Mouse (Mus musculus) bone marrow macrophage, adult 2 months (primary cell): ENCODE data around the gene Chid1. TPM values are rescaled to one million over a fixed set of nuclear protein-coding genes. Genes with fewer than 3 reads are reported as not detected.
A peak's percentile ranks its signal among the peaks of the same experiment; 100 is the strongest.
"Not testable (repeated sequence)": the region's sequence is repeated elsewhere in the genome, so short reads cannot be mapped to it uniquely, and the experiment has no call there.

Experiments used
- H3K27ac ChIP-seq: 2 replicates; pipeline ENCODE4 v1.5.1; 2012; ENCODE audit warnings: low read depth, low read length; ENCODE audit not compliant: insufficient read depth
- H3K4me1 ChIP-seq: 2 replicates; pipeline ENCODE4 v1.6.1; 2012; ENCODE audit warnings: low read length; ENCODE audit not compliant: control insufficient read depth, insufficient read depth
- H3K4me3 ChIP-seq: 2 replicates; pipeline ENCODE4 v1.5.1; 2012; ENCODE audit warnings: mild to moderate bottlenecking, low read length, moderate library complexity; ENCODE audit not compliant: insufficient read depth
- CTCF ChIP-seq: IDR thresholded peaks from 2 replicates; pipeline ENCODE4 v1.5.1; 2012; ENCODE audit warnings: low read depth, mild to moderate bottlenecking, low read length, moderate library complexity
- POLR2A ChIP-seq: IDR thresholded peaks from 2 replicates; pipeline ENCODE4 v1.6.1; 2012; ENCODE audit warnings: mild to moderate bottlenecking, low read depth, low read length, borderline replicate concordance
- polyA plus RNA-seq: library from polyadenylated mRNA; stranded (reverse); fragments of >200 nt; gene quantifications from 2 replicates; pipeline ENCODE4 v1.2.4, GENCODE M21; 2012; ENCODE audit not compliant: missing spikeins, insufficient read depth, insufficient read length

Chid1 gene
- polyA plus RNA-seq, 1 experiment: 16.3 TPM

DNA sequence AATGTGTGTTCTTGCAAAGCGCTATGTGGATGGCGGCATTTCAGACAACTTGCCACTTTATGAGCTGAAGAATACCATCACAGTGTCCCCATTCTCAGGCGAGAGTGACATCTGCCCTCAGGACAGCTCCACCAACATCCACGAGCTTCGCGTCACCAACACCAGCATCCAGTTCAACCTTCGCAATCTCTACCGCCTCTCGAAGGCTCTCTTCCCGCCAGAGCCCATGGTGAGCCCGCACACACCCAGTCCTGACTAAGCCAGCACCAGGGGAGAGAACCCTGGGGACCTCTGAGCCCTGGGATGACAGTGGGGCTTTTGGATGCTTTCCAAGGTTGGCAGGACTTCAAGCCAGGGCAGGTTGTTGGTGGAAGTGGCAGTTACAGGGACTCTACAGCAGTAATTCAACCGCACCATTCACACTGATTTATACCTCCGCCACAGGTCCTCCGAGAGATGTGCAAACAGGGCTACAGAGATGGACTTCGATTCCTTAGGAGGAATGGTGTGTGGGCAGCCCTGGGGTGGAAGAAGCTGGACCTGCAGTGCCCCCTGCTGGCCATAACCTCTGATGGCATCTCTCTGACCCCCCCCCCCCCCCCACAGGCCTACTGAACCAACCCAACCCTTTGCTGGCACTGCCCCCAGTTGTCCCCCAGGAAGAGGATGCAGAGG is 81.5 kb downstream of the Chid1 start:
- Histone ChIP-seq H3K4me1 (peaks cover 50% of the 10 kb centered on the region), H3K4me3 (no peak overlapping the region), H3K27ac (no peak overlapping the region)
- TF ChIP-seq POLR2A (no peak), CTCF (peak; percentile 18; the same call in 1 of the 2 replicates)

DNA sequence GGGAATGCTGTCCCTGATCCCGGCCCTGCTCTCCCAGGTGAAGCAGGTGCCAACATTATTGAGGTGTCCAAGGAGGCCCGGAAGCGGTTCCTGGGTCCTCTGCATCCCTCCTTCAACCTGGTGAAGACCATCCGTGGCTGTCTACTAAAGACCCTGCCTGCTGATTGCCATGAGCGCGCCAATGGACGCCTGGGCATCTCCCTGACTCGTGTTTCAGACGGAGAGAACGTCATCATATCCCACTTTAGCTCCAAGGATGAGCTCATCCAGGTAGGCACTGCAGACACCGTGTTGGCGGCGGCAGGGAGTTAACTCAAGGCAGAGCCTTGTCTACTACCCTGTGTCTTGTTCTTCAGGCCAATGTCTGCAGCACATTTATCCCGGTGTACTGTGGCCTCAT is 82.4 kb downstream of the Chid1 start:
- TF ChIP-seq POLR2A (no peak), CTCF (no peak)
- peaks cover 45% of the 10 kb centered on the region for H3K4me1 ChIP-seq
- H3K27ac ChIP-seq: no peak overlapping the region
- peak overlapping the region; percentile 85; the same call in 1 of the 2 replicates for H3K4me3 ChIP-seq

DNA sequence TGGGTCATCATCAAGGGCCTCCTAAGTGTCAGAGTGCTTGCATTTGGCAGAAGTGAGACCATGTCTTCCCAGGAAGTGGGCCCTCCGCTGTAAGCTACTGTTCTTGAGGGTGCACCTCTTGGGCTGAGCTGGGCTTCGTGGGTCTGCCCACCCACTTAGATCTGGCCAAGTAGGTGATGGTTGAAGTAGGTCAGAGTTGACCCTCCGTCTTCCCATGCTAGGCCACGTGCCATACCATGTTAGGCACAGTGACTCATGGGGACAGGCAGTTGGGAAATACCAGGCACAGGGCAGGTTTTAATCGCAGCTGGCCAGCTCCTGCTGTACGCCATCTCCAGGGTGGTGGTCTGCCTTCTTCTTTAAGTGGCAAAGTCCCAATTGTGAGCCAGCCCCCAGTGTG is 82.9 kb downstream of the Chid1 start:
- Histone ChIP-seq H3K4me1 (peaks cover 45% of the 10 kb centered on the region), H3K4me3 (peak overlapping the region; percentile 85), H3K27ac (peak overlapping the region; percentile 90)
- TF ChIP-seq POLR2A (no peak), CTCF (no peak)

DNA sequence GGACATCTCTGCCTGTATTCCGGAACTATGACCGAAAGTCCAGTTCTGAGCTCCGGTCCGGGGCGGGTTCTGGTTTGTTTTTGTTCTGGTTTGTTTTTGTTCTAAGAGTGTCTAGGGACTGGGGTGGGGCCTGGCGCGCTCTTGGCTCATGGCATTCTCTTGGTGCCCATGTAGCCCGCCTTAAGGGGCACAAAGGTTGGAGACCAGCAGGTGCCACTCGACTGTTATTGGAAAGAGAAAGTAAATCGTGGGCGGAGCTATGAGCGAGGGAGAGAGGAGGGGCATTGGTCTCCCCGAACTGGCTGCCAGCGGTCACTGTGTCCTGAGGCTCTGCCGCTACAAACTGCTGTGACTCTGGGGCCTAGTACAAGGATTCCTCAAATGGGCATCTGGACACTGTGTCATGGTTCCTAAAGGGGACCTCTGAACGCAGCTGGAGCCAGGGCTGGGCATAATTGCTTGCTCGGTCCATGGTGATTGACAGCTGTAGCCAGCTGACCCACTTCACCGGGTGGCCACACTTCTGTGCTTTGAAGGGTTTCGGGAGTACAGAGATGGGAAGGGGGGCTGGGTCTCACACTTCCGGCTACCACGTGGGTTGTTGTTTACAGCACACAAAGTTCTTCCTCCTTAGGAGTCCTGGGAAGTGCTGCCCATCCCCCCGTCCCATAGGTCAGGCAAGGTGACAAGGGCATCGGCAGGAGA is 83.9 kb downstream of the Chid1 start:
- TF ChIP-seq POLR2A: no peak; the same call in 1 of the 2 replicates
- H3K4me1 ChIP-seq: peaks cover 40% of the 10 kb centered on the region
- peak overlapping the region; percentile 85 for H3K4me3 ChIP-seq
- peak overlapping the region; percentile 90 for H3K27ac ChIP-seq

DNA sequence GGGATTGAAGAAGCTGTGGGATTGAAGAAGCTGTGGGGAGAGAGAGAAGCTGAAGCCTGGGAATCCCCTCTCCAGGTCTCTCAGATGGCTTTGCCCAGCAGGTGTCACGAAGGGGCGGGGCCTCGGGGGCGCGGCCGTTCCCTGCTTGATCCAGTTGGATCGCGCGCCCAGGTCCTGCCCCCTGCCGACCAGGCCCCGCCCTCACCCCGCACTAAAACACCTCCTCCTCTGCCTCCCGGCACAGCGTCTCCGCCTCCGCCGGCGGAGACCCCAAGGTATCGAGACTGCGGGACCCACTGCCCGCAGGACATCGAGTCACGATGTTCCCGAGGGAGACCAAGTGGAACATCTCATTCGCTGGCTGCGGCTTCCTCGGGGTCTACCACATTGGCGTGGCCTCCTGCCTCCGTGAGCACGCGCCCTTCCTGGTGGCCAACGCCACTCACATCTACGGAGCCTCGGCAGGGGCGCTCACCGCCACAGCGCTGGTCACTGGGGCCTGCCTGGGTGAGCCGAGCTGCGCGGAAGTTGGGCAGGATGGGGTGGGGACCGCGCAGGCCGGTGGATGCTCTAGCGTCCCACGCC is 84.6 kb downstream of the Chid1 start, which contains the start of gene Pnpla2:
Gene Pnpla2 (plus strand): TSS at position 232 of the 585 bp plus-strand sequence.
- TF ChIP-seq CTCF: no peak
- TF ChIP-seq POLR2A: no peak
- Histone ChIP-seq H3K4me1 (peaks cover 35% of the 10 kb centered on the region), H3K27ac (peak within 1 kb of the TSS; percentile 90), H3K4me3 (peak within 1 kb of the TSS; percentile 85)

DNA sequence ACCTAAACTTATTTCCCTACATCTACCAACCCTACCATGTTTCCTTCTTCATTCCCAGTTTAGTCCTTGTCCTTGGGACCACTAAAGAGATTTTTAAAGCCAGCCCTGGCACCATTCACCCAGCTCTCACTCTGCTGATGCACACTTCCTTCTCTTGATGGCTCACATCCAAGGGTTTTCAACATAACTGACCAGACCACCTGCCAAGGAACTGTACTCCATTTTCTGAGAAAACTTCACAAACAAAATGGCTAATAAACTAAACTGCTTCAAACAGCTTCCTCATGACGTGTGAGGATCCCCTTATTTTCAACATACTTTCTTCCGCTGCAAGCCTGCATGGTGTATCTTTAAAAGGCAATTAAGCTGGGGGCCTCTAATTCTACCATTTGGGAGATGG is 86.0 kb downstream of the Chid1 start:
- Histone ChIP-seq H3K4me1 (peaks cover 35% of the 10 kb centered on the region), H3K27ac (no peak overlapping the region), H3K4me3 (no peak overlapping the region)
- TF ChIP-seq CTCF: no peak
- no peak for TF ChIP-seq POLR2A

DNA sequence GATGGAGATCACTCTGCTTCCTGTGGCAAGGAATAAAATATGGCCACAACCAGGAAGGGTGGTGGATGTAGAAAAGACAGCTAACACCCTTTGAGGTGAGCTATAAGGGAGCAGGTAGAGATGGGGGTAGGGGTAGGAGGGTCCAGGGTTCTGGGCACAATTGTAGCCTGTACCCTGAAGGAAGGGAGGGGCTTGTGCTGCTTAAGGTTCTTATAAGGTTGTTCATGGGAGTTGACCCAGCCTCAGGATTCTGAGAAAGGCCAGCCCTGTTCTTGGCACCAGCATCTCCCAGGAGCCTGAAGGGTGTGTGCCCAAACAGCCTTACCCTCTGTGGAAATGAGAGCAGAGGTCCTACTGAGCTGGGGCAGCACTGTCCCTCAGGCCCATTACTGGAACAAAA is 87.7 kb downstream of the Chid1 start:
- peaks cover 27% of the 10 kb centered on the region for H3K4me1 ChIP-seq
- no peak overlapping the region for H3K27ac ChIP-seq
- no peak for TF ChIP-seq CTCF
- no peak for TF ChIP-seq POLR2A

DNA sequence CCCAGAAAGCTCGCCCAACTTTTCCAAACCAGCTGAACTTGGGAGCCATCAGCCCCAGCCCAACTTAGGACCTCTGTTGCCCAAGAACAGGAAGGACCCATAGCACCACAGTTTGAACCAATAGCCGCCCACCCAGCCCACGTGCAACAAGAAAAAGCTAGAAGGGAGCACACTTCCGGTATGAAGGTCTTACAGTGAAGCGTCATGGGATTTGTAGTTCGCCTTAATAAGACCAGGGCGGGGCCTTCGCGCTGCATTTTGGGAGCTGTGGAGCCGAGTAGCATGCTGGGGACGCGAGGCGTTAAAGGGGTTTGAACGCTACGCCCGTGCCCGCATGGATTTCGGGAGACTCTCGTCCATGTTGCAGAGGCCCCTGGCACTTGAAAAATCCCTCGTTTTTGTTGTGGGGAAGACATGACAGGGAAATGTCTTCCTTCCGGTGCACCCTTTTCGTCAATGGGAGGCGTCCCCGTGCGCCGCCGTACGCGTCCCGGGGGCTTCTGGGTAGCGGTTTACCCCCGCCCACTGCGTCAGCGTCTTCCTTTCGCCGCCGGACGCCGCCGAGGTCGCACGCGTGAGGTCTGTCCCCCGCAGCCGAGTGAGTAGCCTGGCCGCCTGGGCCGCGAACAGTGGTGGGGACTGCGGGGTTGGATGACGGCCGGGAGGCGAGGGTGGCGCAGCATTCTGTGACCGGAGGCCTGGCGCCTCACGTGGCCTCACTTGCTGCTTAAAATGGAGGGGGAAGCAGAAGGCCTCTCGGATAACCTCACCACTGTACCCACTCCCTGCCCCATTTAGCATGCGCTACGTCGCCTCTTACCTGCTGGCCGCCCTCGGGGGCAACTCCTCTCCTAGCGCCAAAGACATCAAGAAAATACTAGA is 92.3 kb downstream of the Chid1 start, which contains the start of gene Rplp2:
Gene Rplp2 (plus strand): TSS at position 261 of the 882 bp plus-strand sequence.
- Histone ChIP-seq H3K27ac (peak within 1 kb of the TSS; percentile 92), H3K4me1 (peaks cover 19% of the 10 kb centered on the region), H3K4me3 (peak within 1 kb of the TSS; percentile 86)
- no peak for TF ChIP-seq CTCF
- TF ChIP-seq POLR2A: peak; percentile 52; the same call in 1 of the 2 replicates

More for the DNA sequence above, 87.7 kb downstream of the Chid1 start:
- no peak overlapping the region for H3K4me3 ChIP-seq

DNA sequence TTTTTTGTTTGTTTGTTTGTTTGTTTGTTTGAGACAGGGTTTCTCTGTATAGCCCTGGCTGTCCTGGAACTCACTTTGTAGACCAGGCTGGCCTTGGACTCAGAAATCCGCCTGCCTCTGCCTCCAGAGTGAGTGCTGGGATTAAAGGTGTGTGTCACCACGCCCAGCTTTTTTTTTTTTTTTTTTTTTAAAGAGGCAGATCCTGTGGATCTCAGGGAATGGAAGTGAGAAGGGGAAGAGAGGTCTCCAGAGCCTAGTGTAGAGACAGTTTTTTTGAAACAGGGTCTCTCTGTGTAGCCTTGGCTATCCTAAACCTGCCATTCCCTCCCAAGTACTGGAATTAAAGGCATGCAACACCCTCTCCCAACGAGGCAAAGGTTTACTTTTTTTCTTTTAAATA is 93.3 kb downstream of the Chid1 start:
- H3K4me1 ChIP-seq: peaks cover 19% of the 10 kb centered on the region
- not testable (repeated sequence) for H3K4me3 ChIP-seq
- H3K27ac ChIP-seq: peak overlapping the region; percentile 92; the same call in 1 of the 2 replicates
